In the genomic region with DNA sequence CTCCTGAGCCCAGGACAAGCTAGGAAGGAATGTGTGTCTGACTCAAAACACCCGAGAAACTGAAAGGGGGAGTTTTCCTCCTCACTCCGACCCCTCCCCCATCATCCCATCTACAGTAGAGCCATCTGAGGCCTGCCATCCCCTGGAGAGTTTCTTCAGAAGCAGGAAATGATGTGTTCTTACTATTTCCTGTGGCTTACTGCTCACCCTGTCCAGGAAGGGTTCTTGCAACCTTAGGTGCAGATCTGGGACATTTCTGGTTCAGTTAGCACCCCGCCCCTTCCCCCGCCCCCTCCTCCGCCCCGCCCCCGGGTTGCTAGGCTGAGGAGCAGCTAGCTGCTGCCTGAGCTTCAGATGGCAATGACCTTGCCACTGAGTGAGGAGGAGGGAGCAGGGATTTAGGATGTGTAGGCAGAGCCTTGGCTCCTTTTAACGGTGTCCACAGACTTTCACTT, we compare ENCODE assay signal across 8 mouse cellular contexts. TPM values are rescaled to one million over a fixed set of nuclear protein-coding genes. Genes with fewer than 3 reads are reported as not detected.
DNase-seq lines count a peak whose midpoint lies in the region; ATAC-seq lines count a peak whose summit lies in the region.

No protein-coding gene starts in this region.

- 0 out of 2 replicates have a peak overlapping the region, but pooled peaks have one; percentile 31 for H3K27ac ChIP-seq in forebrain, embryonic 11.5 days (ENCODE audit: low read depth, low read length)
- peak overlapping the region; percentile 73 for H3K27ac ChIP-seq in intestine, embryonic 16.5 days (ENCODE audit: low read length)
- H3K27ac ChIP-seq in lung, embryonic 15.5 days = peak overlapping the region; percentile 85

- WGBS in forebrain, embryonic 11.5 days = 5% methylated on average over 8 of the region's 8 CpGs
- 4% methylated on average over 8 of the region's 8 CpGs for WGBS in intestine, embryonic 16.5 days
- 1% methylated on average over 8 of the region's 8 CpGs for WGBS in lung, embryonic 15.5 days

- peak overlapping the region; percentile 3; the same call in 1 of the 2 replicates for H3K4me2 ChIP-seq in forebrain, embryonic 11.5 days (ENCODE audit: low read depth, low read length, severe bottlenecking)
- H3K4me2 ChIP-seq in intestine, embryonic 16.5 days (ENCODE audit: low read depth, low read length) = 0 out of 2 replicates have a peak overlapping the region, but pooled peaks have one; percentile 12
- peak overlapping the region; percentile 30 for H3K4me2 ChIP-seq in lung, embryonic 15.5 days

- no peaks in the 10 kb centered on the region for H3K9me3 ChIP-seq in forebrain, embryonic 11.5 days (ENCODE audit: control insufficient read depth, low read length)
- H3K9me3 ChIP-seq in intestine, embryonic 16.5 days (ENCODE audit: control insufficient read depth, low read length) = no peaks in the 10 kb centered on the region
- no peaks in the 10 kb centered on the region for H3K9me3 ChIP-seq in lung, embryonic 15.5 days

- H3K9ac ChIP-seq in forebrain, embryonic 11.5 days (ENCODE audit: low read length) = no peak overlapping the region
- peak overlapping the region; percentile 32; the same call in 1 of the 2 replicates for H3K9ac ChIP-seq in intestine, embryonic 16.5 days (ENCODE audit: low read depth, low read length)
- H3K9ac ChIP-seq in lung, embryonic 15.5 days = no peak overlapping the region

- H3K36me3 ChIP-seq in forebrain, embryonic 11.5 days (ENCODE audit: control insufficient read depth, insufficient read depth, low read length) = no peaks in the 10 kb centered on the region
- H3K36me3 ChIP-seq in intestine, embryonic 16.5 days (ENCODE audit: control insufficient read depth, insufficient read depth, low read length) = no peaks in the 10 kb centered on the region
- no peaks in the 10 kb centered on the region for H3K36me3 ChIP-seq in lung, embryonic 15.5 days

- DNase-seq in A20 (ENCODE audit: low read depth, low spot score) = peak; percentile 71
- DNase-seq in NIH3T3 (ENCODE audit: low read depth) = peak; percentile 93
- peak; percentile 81 for DNase-seq in forebrain, embryonic 11.5 days (ENCODE audit: low spot score)
- DNase-seq in retina, embryonic 14.5 days (ENCODE audit: low spot score) = peak; percentile 64
- DNase-seq in c-Kit-positive CD71-positive TER-119-positive erythroid progenitor cells, embryonic 14.5 days (ENCODE audit: low spot score) = no peak
- no peak for DNase-seq in testis, postnatal 14 days (ENCODE audit: low spot score)

- no peaks in the 10 kb centered on the region for H3K27me3 ChIP-seq in forebrain, embryonic 11.5 days (ENCODE audit: control insufficient read depth, insufficient read depth, low read length)
- no peaks in the 10 kb centered on the region for H3K27me3 ChIP-seq in intestine, embryonic 16.5 days (replicated peaks; ENCODE audit: control insufficient read depth, insufficient read depth, low read length)
- no peaks in the 10 kb centered on the region for H3K27me3 ChIP-seq in lung, embryonic 15.5 days

- ATAC-seq in forebrain, embryonic 11.5 days (replicated peaks; ENCODE audit: low FRiP score) = peak; percentile 64; the same call in 1 of the 2 replicates
- peak; percentile 74 for ATAC-seq in intestine, embryonic 16.5 days
- ATAC-seq in lung, embryonic 15.5 days (ENCODE audit: borderline replicate concordance, extremely low read depth, low FRiP score, low TSS enrichment) = peak; percentile 78

- no peak overlapping the region for H3K4me3 ChIP-seq in forebrain, embryonic 11.5 days (ENCODE audit: low read depth, low read length)
- H3K4me3 ChIP-seq in intestine, embryonic 16.5 days (ENCODE audit: low read length) = no peak overlapping the region
- H3K4me3 ChIP-seq in lung, embryonic 15.5 days = no peak overlapping the region

- H3K4me1 ChIP-seq in forebrain, embryonic 11.5 days (replicated peaks; ENCODE audit: control insufficient read depth, insufficient read depth, low read length) = peaks cover 7% of the 10 kb centered on the region
- peaks cover 35% of the 10 kb centered on the region for H3K4me1 ChIP-seq in intestine, embryonic 16.5 days (ENCODE audit: control insufficient read depth, insufficient read depth, low read length)
- peaks cover 31% of the 10 kb centered on the region for H3K4me1 ChIP-seq in lung, embryonic 15.5 days

RNA-seq across cellular contexts. Expression of a gene that starts 11.1 kb away (rescaled TPM):
- not detected in 2 replicates for polyA plus RNA-seq in forebrain, embryonic 11.5 days (2014; fragmentation: Nextera tagmentation; extraction: Ambion mirVana)
- polyA plus RNA-seq in intestine, embryonic 16.5 days (2015; fragmentation: Nextera tagmentation; extraction: Ambion mirVana) = not detected in 2 replicates
- polyA plus RNA-seq in lung, embryonic 15.5 days (2015; fragmentation: Nextera tagmentation; extraction: Ambion mirVana) = not detected in 2 replicates

RNA-seq across cellular contexts. Expression of a gene that starts 15.0 kb away (rescaled TPM):
- 75.5 and 79.1 TPM in 2 replicates for polyA plus RNA-seq in forebrain, embryonic 11.5 days (2014; fragmentation: Nextera tagmentation; extraction: Ambion mirVana)
- 69.4 and 78.5 TPM in 2 replicates for polyA plus RNA-seq in intestine, embryonic 16.5 days (2015; fragmentation: Nextera tagmentation; extraction: Ambion mirVana)
- polyA plus RNA-seq in lung, embryonic 15.5 days (2015; fragmentation: Nextera tagmentation; extraction: Ambion mirVana) = 66.8 and 67.9 TPM in 2 replicates

RNA-seq across cellular contexts. Expression of a gene that starts 32.1 kb away (rescaled TPM):
- 211 and 223 TPM in 2 replicates for polyA plus RNA-seq in forebrain, embryonic 11.5 days (2014; fragmentation: Nextera tagmentation; extraction: Ambion mirVana)
- polyA plus RNA-seq in intestine, embryonic 16.5 days (2015; fragmentation: Nextera tagmentation; extraction: Ambion mirVana) = 241 and 256 TPM in 2 replicates
- 223 TPM in 2 replicates for polyA plus RNA-seq in lung, embryonic 15.5 days (2015; fragmentation: Nextera tagmentation; extraction: Ambion mirVana)

Comparison
In these comparisons a context has a peak if more than half of its experiments do, and no peak if none do; other contexts are left out.
1. DNase-seq: peak in A20 (single experiment), NIH3T3 (single experiment), forebrain, embryonic 11.5 days (single experiment) and retina, embryonic 14.5 days (single experiment); none in c-Kit-positive CD71-positive TER-119-positive erythroid progenitor cells, embryonic 14.5 days (single experiment) and testis, postnatal 14 days (single experiment).
2. H3K27ac ChIP-seq: peak in every context shown above with its lines; median percentile 85 in lung, embryonic 15.5 days; 73 in intestine, embryonic 16.5 days; 31 in forebrain, embryonic 11.5 days.
3. Peak in every context shown above with its lines, with median percentiles within 50 percentile points of each other: ATAC-seq and H3K4me2 ChIP-seq.